Mouse (Mus musculus) monocyte, adult 2 months (primary cell): ENCODE results near the gene Kif19a.

ENCODE experiments used
- DNase-seq, 2 experiments: peaks; one replicate each; pipeline ENCODE4 v3.0.0; 2022; ENCODE audit warnings: low spot score in 2 of 2, low read depth in 1 of 2

The Kif19a gene

DNA sequence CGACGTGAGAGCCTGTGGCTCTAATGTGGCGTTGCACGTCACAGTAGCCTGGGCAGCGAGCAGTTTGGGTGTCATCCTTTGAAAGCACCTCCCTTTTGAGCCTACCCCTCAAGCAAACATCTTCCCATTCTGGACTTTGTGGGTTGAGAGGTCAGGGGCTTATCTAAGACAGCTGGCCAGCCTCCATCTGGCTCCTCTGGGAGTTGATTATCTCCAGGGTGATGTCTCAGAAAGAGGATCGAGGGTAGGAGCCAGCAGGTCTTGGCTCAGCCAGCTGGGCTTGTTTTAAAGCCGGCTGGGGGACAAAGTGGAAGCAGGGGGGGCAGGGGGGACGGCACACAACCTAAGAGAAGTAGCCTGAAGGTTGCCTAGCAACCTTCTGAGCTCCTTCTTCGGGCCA, 14.9 kb downstream of the Kif19a start:
- DNase-seq: no peak

DNA sequence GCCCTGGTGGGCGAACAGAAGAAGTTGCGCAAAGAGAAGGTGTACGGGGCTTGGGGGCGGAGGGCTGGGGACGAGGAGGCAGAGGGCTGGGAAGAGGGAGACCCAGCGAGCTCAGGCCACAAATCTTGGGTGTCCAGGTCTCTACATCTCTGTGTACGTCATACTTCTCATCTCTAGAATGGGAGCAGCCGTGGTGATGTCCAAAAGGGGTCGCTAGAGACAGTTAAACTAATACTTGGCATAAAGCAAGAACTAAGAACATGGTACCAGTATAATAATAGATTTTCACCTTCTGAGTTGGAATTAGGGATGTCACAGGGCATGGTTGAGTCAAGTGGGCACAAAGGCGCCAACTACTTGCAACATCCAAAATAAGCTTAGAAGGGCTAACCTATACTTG, 20.7 kb downstream of the Kif19a start:
- DNase-seq: no peak

- DNase-seq: no peak
Measured at GRCm38 (mm10) chr11:114786326-114786725, 21.1 kb downstream of the Kif19a start.

DNA sequence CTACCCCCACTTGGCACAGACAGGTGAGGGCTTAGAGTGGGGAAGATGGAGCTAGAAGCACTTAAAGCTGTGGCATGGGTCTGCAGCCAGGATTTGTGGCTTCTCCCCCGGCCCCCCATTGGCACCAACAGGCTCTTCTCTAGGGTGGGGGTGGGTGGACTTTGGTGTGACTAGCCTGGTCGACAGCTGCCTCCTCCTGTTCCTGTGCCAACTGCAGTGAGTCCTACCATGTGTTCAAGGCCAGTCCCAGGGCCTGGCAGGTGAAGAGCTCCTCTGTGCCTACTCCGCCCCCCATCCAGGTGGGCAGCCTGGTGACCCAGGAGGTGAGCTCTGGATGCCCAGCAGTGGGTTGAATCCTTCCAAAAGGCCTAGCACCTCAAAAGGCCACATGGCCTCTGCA, 22.4 kb downstream of the Kif19a start:
- no peak for DNase-seq

- DNase-seq: peak; percentile 33 to 81
Measured at GRCm38 (mm10) chr11:114789061-114789714, 24.0 kb downstream of the Kif19a start.

DNA sequence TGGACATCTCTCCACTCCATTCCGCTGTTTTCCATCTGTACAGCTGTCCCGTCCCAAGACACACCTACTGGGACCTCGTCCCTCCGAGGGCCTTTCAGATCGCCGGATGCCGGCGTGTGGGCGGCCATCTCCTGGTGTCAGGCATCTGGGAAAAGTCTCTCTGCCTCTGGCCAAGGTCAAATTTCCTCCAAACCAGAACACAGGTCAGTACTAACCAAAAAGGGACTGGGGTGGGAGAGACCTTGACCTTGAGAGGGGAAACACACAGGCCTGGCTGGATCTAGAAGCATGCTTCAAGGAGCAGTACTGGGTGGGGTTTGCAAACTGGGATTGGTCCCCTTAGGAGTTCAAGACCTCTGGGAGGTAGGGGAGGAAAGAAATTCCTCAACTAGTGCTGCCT, 24.5 kb downstream of the Kif19a start:
- no peak for DNase-seq

DNA sequence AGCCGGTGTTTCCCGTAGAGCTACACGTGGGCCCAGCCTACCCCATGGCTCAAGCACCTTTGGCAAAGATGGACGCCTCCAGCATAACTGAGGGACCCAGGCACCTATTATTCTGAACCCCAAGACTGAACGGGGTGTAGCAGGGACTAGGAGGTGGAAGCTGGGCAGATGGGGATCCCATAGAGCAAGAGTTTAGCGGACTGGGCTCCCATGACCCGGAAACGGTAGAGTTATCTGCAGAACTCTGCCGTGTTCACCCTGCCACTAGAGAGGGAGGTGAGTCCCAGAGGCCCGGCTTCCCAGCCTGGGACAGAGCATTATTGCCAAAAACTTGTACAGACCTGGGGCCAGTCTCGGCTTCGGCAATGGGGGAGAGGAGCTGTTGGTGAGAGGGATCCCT, 25.0 kb downstream of the Kif19a start:
- DNase-seq: no peak

DNA sequence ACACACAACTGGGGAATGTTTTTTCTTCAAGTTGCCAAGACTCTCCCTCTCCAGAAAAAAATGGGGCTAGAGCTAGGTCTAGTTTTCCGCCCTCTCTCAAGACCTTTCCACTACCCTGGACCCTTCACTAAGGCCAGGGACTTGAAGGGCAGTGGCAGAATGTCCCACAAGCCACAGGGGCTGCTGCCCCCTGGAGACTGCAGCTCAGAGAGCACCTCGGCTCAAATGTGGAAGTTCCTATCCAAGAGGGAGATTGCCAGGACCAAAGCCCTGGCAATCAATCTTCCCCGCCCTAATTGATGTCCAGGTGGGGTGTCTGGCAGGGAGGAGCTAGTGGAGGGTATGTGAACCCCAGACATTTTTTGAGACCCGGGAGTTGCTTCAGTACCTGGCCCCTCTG, 25.7 kb downstream of the Kif19a start:
- no peak for DNase-seq

GRCm38 (mm10) chr11:114791351-114791889, 26.2 kb downstream of the Kif19a start:
- DNase-seq: no peak

DNA sequence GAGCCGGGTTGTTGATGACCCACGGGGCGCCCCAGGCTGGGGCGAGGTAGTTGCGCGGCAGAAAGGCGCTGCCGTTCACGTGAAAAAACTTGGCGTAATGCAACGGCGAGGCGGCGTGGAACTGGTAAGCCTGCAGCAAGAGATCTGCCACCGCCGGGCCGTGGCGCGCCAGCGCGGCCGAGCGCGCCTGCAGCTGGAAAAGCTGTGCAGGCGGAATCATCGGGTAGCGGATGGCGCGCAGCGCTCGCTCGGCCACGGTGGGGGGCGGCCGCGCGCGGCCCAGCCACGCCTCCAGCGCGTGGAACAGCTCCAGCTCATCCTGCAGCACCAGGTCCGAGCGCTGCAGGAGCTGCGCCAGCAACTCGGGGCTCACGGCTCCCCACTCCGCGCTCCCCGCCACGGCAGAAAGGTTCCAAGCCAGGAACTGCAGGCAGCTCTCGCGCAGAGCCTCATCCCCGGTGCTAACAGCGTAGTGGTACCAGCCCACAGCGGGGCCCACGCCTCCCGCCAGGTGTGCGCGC, 26.8 kb downstream of the Kif19a start:
- DNase-seq: no peak

- DNase-seq: no peak
Measured at GRCm38 (mm10) chr11:114792931-114793494, 27.8 kb downstream of the Kif19a start.

- no peak for DNase-seq
Measured at GRCm38 (mm10) chr11:114793868-114794545, 28.8 kb downstream of the Kif19a start.

- no peak for DNase-seq
Measured at GRCm38 (mm10) chr11:114794691-114795090, 29.5 kb downstream of the Kif19a start.

DNA sequence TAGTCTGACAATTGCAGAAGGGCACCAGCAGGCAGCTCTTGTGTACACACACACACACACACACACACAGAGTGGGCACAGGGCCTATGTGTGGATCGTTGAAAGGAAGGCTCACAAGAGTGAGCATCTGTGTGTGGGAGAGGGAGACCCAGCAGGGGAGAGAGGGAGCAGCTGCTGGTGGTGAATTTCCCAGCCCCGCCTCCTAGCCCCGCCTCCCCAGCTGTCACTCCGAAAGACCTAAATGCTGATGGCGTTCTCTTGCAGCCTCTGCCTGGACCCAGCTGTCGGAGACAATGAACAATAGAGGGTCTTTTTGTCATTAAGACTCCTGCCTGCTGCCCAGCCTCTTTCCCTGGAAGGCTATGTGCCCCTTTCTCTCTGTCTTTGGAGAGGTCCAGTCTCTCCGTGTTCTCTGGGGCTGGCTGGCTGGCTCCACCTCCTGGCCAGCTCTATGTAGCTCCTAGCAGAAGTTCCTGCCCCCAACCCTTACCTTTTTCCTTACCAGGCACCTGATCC, 30.1 kb downstream of the Kif19a start:
- DNase-seq: no peak

DNA sequence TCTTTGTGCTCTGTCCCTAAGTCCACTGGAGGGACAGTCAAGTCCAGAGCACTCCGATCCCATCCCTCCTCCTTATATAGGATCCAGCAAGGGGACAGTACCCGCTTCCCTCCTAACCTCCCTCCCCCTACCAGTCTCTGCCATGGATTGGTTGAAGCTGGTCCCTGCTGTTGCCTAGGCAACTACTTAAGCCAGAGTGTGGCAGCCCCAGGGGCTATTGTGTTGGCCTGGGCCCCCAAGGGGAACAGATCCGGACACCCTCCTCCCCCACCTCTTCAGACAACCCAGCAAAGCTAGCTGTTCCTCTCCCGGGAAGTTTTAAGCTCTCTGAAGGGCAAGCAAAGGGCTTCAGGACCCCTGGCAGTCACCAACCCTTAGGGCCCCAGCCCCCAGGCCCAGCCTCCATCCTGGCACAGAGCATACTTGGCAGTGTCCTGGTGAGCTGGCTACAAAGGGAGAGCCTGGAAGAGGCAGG, 30.7 kb downstream of the Kif19a start, which contains the start of gene Btbd17:
Gene Btbd17 (minus strand): TSS at position 98 of the 475 bp plus-strand sequence.
- no peak for DNase-seq

GRCm38 (mm10) chr11:114797176-114797575, 32.0 kb downstream of the Kif19a start:
- DNase-seq: no peak

DNA sequence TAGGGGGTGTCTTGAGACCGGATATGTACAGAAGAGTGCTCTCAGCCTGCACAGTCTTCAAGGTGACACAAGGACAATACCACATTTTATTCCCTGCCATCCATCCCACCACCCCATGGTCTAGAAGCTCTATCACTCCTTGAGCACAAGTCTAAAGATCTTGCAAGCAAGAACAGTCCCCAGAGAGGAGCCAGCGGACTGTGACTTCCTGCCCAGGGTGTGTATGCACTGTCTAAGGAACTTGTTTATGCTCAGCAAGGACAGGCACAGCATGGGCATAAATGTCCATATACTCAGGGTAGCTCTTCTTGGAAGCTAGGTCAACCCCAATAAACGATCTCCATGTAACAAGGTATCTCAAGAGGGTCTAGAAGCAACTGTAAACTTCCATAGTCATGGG, 32.8 kb downstream of the Kif19a start:
- no peak for DNase-seq

DNA sequence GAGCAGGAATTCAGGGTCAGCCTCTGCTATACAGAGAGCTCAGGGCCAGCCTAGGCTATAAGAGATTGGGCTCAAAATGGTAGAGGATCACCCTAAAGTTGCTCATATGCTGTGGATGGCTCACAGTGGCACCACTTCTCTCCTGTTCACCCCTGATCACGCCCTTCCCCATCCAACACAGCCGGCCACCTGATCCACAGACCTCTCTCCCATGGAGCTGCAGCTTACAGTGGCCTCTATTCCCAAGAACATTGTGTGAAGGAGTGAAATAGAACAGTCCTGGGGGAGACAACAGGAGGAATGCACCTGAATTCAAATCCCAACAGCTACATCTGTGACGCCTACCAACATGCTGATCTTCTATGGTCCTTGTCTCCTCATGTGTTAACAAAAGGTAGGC, 33.4 kb downstream of the Kif19a start, which contains the start of gene Gpr142:
Gene Gpr142 (plus strand): TSS at position 301 of the 400 bp plus-strand sequence.
- no peak for DNase-seq

DNA sequence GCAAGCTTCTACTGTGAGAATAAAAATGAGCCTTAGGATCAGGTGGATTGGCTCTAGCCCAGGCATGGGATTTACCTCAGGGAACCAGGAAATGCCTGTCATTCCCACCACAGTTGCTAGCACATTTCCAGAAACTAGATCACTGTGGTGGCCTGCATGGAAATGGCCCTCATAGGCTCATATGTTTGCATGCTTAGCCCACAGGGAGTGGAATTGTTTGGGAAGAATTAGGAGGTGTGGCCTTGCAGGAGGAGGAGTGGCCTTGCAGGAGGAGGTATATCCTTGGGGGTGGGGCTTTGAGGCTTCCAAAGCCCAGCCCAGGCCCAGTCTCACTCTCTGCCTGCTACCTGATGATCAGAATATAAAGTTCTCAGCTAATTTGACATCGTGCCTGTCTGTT, 36.7 kb downstream of the Kif19a start:
- DNase-seq: no peak

GRCm38 (mm10) chr11:114802540-114803267, 37.5 kb downstream of the Kif19a start:
- DNase-seq: no peak

- DNase-seq: no peak
Measured at GRCm38 (mm10) chr11:114803990-114804389, 38.8 kb downstream of the Kif19a start.
